Mouse (Mus musculus) embryonic fibroblast, embryonic 13.5 days (primary cell): Measurements from ENCODE around the gene Mef2b. TPM values are rescaled to one million over a fixed set of nuclear protein-coding genes. Genes with fewer than 3 reads are reported as not detected.

ENCODE experiments used
- H3K27ac ChIP-seq: 2 replicates; pipeline ENCODE4 v1.5.1; 2012; ENCODE audit warnings: low read length, control low read depth, inconsistent platforms; ENCODE audit not compliant: insufficient read depth
- H3K4me1 ChIP-seq: 2 replicates; pipeline ENCODE4 v1.6.1; 2011; ENCODE audit warnings: low read length; ENCODE audit not compliant: control insufficient read depth, insufficient read depth
- H3K4me3 ChIP-seq: 2 replicates; pipeline ENCODE4 v1.5.1; 2011; ENCODE audit warnings: mild to moderate bottlenecking, control low read depth, low read length; ENCODE audit not compliant: insufficient read depth
- CTCF ChIP-seq: IDR thresholded peaks from 2 replicates; pipeline ENCODE4 v1.5.1; 2011; ENCODE audit warnings: mild to moderate bottlenecking, control low read depth, low read length, moderate library complexity, borderline replicate concordance; ENCODE audit not compliant: insufficient read depth
- POLR2A ChIP-seq: IDR thresholded peaks from 2 replicates; pipeline ENCODE4 v1.6.1; 2011; ENCODE audit warnings: low read depth, mild to moderate bottlenecking, control low read depth, low read length, moderate library complexity
- polyA plus RNA-seq: library from polyadenylated mRNA; stranded (reverse); fragments of >200 nt; gene quantifications from 2 replicates; pipeline ENCODE4 v1.2.4, GENCODE M21; 2011; ENCODE audit warnings: low read depth; ENCODE audit not compliant: missing spikeins, insufficient read length

Mef2b gene
- polyA plus RNA-seq, 1 experiment, result not detected

GRCm38 (mm10) chr8:70173320-70173719 is 33.8 kb downstream of the Mef2b start:
- no peak for TF ChIP-seq POLR2A
- TF ChIP-seq CTCF, result no peak
- H3K4me3 ChIP-seq, result no peak overlapping the region
- H3K4me1 ChIP-seq, result 0 out of 2 replicates have a peak, but pooled peaks cover 3% of the 10 kb centered on the region
- no peak overlapping the region for H3K27ac ChIP-seq

GRCm38 (mm10) chr8:70174079-70174478 is 34.6 kb downstream of the Mef2b start:
- TF ChIP-seq POLR2A (no peak), CTCF (no peak)
- no peak overlapping the region for H3K27ac ChIP-seq
- H3K4me3 ChIP-seq, result no peak overlapping the region
- H3K4me1 ChIP-seq, result 0 out of 2 replicates have a peak, but pooled peaks cover 3% of the 10 kb centered on the region

- Histone ChIP-seq H3K4me3 (no peak overlapping the region), H3K4me1 (0 out of 2 replicates have a peak, but pooled peaks cover 3% of the 10 kb centered on the region), H3K27ac (no peak overlapping the region)
- TF ChIP-seq CTCF (no peak), POLR2A (no peak)
Observed at GRCm38 (mm10) chr8:70178231-70178630, 38.7 kb downstream of the Mef2b start.

GRCm38 (mm10) chr8:70179082-70179481 is 39.6 kb downstream of the Mef2b start:
- TF ChIP-seq POLR2A (no peak), CTCF (no peak; the same call in 1 of the 2 replicates)
- Histone ChIP-seq H3K27ac (no peak overlapping the region), H3K4me1 (no peaks in the 10 kb centered on the region), H3K4me3 (no peak overlapping the region)

- no peak overlapping the region for H3K27ac ChIP-seq
- H3K4me1 ChIP-seq, result no peaks in the 10 kb centered on the region
- no peak for TF ChIP-seq POLR2A
- H3K4me3 ChIP-seq, result no peak overlapping the region
Observed at GRCm38 (mm10) chr8:70181212-70181902, 41.8 kb downstream of the Mef2b start.

GRCm38 (mm10) chr8:70181903-70182252 is 42.4 kb downstream of the Mef2b start:
- Histone ChIP-seq H3K27ac (no peak overlapping the region), H3K4me3 (no peak overlapping the region), H3K4me1 (no peaks in the 10 kb centered on the region)
- TF ChIP-seq CTCF, result no peak
- TF ChIP-seq POLR2A, result no peak

GRCm38 (mm10) chr8:70183194-70183593 is 43.7 kb downstream of the Mef2b start:
- TF ChIP-seq CTCF (no peak), POLR2A (no peak)
- no peaks in the 10 kb centered on the region for H3K4me1 ChIP-seq
- no peak overlapping the region for H3K27ac ChIP-seq
- H3K4me3 ChIP-seq, result no peak overlapping the region

GRCm38 (mm10) chr8:70188707-70189106 is 49.2 kb downstream of the Mef2b start:
- Histone ChIP-seq H3K27ac (no peak overlapping the region), H3K4me1 (no peaks in the 10 kb centered on the region), H3K4me3 (no peak overlapping the region)
- TF ChIP-seq CTCF (no peak), POLR2A (no peak)

GRCm38 (mm10) chr8:70193238-70193637 is 53.7 kb downstream of the Mef2b start:
- Histone ChIP-seq H3K27ac (no peak overlapping the region), H3K4me1 (no peaks in the 10 kb centered on the region), H3K4me3 (no peak overlapping the region)
- TF ChIP-seq CTCF (no peak), POLR2A (no peak)

- Histone ChIP-seq H3K27ac (no peak overlapping the region), H3K4me1 (no peaks in the 10 kb centered on the region), H3K4me3 (no peak overlapping the region)
- no peak for TF ChIP-seq POLR2A
- TF ChIP-seq CTCF, result no peak
Observed at GRCm38 (mm10) chr8:70194191-70194590, 54.7 kb downstream of the Mef2b start.
